Mouse (Mus musculus) liver, embryonic 14 days (tissue): Measurements from ENCODE around the gene Olfr776. TPM values are rescaled to one million over a fixed set of nuclear protein-coding genes. Genes with fewer than 3 reads are reported as not detected.

Experiments
- polyA plus RNA-seq: library from polyadenylated mRNA; depleted of rRNA; stranded (reverse); fragments of >200 nt; gene quantifications from 2 replicates; pipeline ENCODE4 v1.2.3, GENCODE M21; 2012; rRNA removed

The Olfr776 gene
- polyA plus RNA-seq, result not detected in 2 replicates

DNA sequence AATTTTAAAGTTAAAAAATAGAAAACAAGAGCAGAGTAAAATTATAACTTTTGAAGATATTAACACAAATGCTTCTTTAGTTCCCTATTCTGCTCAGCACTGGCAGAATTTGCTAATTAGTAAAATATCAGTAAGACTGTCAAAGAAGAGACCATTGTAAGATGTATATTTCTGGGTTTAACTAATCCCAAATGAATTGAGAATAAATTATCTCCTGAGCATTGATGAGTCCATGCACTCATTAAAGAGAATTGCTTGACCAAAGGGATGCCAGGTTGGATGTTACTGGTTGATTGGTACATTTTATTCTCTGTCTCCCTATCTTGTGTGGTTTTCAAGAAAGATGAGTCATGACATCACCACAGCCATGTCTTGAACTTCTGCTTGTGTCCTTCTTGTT, at the start of gene Olfr776:
TSS of gene Olfr776 (plus strand) at position 301 of the 400 bp plus-strand sequence.

DNA sequence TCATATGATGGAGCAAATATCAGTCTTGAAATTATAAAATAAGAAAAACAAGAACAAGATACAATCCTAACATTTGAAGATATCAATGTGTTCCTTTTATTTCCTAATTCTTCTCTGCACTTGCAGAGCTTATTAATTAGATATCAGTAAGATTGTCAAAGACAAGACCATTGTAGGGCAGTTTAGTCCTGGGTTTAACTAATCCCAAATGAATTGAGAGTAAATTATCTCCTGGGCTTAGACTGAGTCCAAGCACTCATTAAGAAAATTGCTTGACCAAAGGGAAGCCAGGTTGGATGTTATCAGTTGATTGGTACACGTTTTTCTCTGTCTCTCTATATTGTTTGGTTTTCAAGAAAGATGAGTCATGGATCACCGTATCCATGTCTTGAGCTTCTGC, 23.0 kb upstream of the Olfr776 start, which contains the start of gene Olfr774:
TSS of gene Olfr774 (plus strand) at position 301 of the 400 bp plus-strand sequence.

GRCm38 (mm10) chr10:129248112-129248511, 10.8 kb upstream of the Olfr776 start, which contains the start of gene Olfr775:
Gene Olfr775 (plus strand): TSS chr10:129248412.

GRCm38 (mm10) chr10:129271081-129271535, 12.2 kb downstream of the Olfr776 start, which contains the start of gene Olfr777:
Gene Olfr777 (minus strand): TSS chr10:129271485.

Other genes with a start within 250 kb of the Olfr776 start
- gene Olfr763, start 248.3 kb upstream of the Olfr776 start, polyA plus RNA-seq, result not detected in 2 replicates
- not detected in 2 replicates for gene Olfr764-ps1, start 219.2 kb upstream of the Olfr776 start, polyA plus RNA-seq
- not detected in 2 replicates for gene Olfr765, start 209.1 kb upstream of the Olfr776 start, polyA plus RNA-seq
- gene Olfr766-ps1, start 190.2 kb upstream of the Olfr776 start, polyA plus RNA-seq, result not detected in 2 replicates
- gene Olfr767, start 176.2 kb upstream of the Olfr776 start, polyA plus RNA-seq, result not detected in 2 replicates
- not detected in 2 replicates for gene Olfr768, start 159.8 kb upstream of the Olfr776 start, polyA plus RNA-seq
- gene Olfr769, start 141.3 kb upstream of the Olfr776 start, polyA plus RNA-seq, result not detected in 2 replicates
- not detected in 2 replicates for gene Olfr770, start 120.1 kb upstream of the Olfr776 start, polyA plus RNA-seq
- gene Olfr771, start 94.4 kb upstream of the Olfr776 start, polyA plus RNA-seq, result not detected in 2 replicates
- not detected in 2 replicates for gene Olfr772, start 81.2 kb upstream of the Olfr776 start, polyA plus RNA-seq
- gene Olfr773, start 71.7 kb upstream of the Olfr776 start, polyA plus RNA-seq, result not detected in 2 replicates
- gene Olfr774, start 22.9 kb upstream of the Olfr776 start, polyA plus RNA-seq, result not detected in 2 replicates
- not detected in 2 replicates for gene Olfr775, start 10.7 kb upstream of the Olfr776 start, polyA plus RNA-seq
- not detected in 2 replicates for gene Olfr777, start 12.4 kb downstream of the Olfr776 start, polyA plus RNA-seq
- not detected in 2 replicates for gene Olfr780, start 59.0 kb downstream of the Olfr776 start, polyA plus RNA-seq
- not detected in 2 replicates for gene Olfr781, start 69.7 kb downstream of the Olfr776 start, polyA plus RNA-seq
- not detected in 2 replicates for gene Olfr782, start 89.7 kb downstream of the Olfr776 start, polyA plus RNA-seq
- gene Olfr784, start 125.0 kb downstream of the Olfr776 start, polyA plus RNA-seq, result 0.01 TPM in 1 of 2 replicates, not detected in the other
- gene Olfr785, start 146.3 kb downstream of the Olfr776 start, polyA plus RNA-seq, result not detected in 2 replicates
- not detected in 2 replicates for gene Olfr786, start 168.2 kb downstream of the Olfr776 start, polyA plus RNA-seq
- gene Olfr787, start 202.7 kb downstream of the Olfr776 start, polyA plus RNA-seq, result not detected in 2 replicates
- not detected in 2 replicates for gene Olfr788, start 211.9 kb downstream of the Olfr776 start, polyA plus RNA-seq
- gene Olfr789, start 225.6 kb downstream of the Olfr776 start, polyA plus RNA-seq, result not detected in 2 replicates
- gene Olfr790, start 239.4 kb downstream of the Olfr776 start, polyA plus RNA-seq, result not detected in 2 replicates